Mouse (Mus musculus): ENCODE results near the gene Klk6.

DNA sequence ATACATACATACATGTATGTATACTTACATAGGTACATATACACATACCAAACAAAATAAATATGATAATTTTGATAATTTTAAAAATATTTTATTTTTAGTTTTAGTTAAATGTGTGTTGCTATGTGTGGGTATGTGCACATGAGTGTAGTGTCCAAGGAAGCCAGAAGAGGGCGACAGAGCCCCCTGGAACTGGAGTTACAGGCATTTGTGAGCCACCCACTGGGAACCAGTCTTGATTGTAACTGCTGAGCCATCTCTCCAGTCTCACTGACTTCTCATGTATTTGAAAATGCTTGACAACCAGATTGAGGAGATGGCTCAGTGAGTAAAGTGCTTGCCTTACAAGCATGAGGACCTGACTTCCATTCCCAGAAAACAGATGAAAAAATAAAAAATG is 54.0 kb downstream of the Klk6 start:
- TF ChIP-seq POLR2A (IDR thresholded peaks at IDR 0.05; ENCODE audit: borderline replicate concordance, control insufficient read depth, low read depth, low read length) = no peak
- no peak for TF ChIP-seq CTCF (IDR thresholded peaks at IDR 0.05; ENCODE audit: control insufficient read depth, insufficient read depth, low read length)

Data from bone marrow, adult 2 months (tissue).